Mouse (Mus musculus): ENCODE measurements at regions not wholly inside any gene's neighbourhood (a gene's known extent, or its start where the extent isn't known, plus 50 kb on each side); places are given as distances from the start of the nearest gene placed in this dataset.

- TF ChIP-seq CTCF (IDR thresholded peaks at IDR 0.05; ENCODE audit: extremely low read depth, insufficient read length, insufficient replicate concordance, low read depth, low read length) (no peak), POLR2A (IDR thresholded peaks at IDR 0.05; ENCODE audit: low read depth, low read length) (no peak)
These were observed 213.3 kb downstream of the Gm9733 start for GRCm38 (mm10) chr3:15118634-15119356.

All from small intestine, adult 2 months (tissue).